Mouse (Mus musculus) inflammation-experienced regulatory T-cells (primary cell): ENCODE measurements around the gene Gstm6. TPM values are rescaled to one million over a fixed set of nuclear protein-coding genes. Genes with fewer than 3 reads are reported as not detected.

Source experiments
- polyA plus RNA-seq, 2 experiments: library from polyadenylated mRNA; unstranded; fragments of 100-300 nt; shearing (Covaris generic); gene quantifications; one replicate each; pipeline ENCODE4 v1.2.1; 2017

Gene Gstm6
- polyA plus RNA-seq: under 1 TPM in 1 of 2 experiments, not detected in 1; 0.92 TPM

DNA sequence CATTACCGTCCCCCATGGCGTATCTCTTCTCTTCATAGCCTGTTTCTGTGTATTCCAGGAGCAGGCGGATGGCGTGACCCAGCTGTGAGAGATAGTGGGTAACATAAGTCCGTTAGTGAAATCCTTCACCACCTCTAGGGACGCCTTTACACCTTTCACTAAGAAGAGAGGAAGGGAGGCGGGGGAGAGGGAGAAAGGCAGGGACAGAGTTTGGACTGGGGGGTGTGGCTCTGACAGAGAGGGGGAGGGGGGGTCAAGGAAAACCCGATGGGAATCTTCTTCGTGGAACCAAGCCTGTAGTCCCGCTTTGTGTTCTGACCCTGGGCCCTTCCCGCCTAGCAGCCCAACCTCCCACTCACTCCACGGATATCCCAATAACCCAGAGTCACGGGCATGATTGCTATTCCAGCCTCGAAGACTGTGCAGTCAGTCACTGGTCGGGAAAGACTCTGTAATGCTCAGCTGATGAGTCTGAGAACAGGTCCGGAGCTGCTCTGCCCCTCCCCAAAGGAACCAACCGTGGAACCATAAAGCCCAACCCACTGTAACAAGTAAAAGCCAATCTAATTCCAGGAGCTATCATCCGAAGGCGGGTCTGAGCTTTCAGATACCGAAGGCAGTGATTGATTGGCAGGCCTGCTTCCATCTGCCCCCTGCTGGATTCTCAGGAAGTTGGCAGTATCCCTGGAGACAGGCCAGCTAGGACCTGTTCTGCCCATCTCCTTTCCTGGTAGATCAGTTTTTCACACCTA is at the start of gene Gstm6:
Gene Gstm6 (minus strand): TSS at position 511 of the 752 bp plus-strand sequence.

DNA sequence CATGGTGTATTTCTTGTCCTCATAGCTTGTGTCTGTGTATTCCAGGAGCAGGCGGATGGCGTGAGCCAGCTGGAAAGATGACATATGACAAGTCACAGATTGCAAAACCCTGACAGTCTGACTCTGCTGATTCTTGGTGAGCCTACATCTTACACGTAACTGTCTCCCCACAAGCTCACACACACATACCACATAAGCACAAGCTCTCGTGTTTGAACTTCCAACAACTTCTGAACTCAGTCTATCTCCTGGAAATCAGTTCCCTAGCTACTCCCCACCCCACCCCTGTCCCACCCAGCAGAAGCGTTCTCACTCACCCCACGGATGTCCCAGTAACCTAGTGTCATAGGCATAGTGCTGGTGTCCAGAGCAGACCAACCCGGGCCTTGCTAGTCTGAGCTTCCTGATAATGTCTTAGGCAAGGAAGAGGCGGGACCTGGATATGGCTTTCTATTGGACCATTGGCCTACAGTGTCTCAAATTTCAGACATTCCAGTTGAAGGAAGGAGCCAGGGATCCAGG is 42.6 kb upstream of the Gstm6 start, which contains the start of gene Gstm2:
Gene Gstm2 (minus strand): TSS at position 413 of the 522 bp plus-strand sequence.

DNA sequence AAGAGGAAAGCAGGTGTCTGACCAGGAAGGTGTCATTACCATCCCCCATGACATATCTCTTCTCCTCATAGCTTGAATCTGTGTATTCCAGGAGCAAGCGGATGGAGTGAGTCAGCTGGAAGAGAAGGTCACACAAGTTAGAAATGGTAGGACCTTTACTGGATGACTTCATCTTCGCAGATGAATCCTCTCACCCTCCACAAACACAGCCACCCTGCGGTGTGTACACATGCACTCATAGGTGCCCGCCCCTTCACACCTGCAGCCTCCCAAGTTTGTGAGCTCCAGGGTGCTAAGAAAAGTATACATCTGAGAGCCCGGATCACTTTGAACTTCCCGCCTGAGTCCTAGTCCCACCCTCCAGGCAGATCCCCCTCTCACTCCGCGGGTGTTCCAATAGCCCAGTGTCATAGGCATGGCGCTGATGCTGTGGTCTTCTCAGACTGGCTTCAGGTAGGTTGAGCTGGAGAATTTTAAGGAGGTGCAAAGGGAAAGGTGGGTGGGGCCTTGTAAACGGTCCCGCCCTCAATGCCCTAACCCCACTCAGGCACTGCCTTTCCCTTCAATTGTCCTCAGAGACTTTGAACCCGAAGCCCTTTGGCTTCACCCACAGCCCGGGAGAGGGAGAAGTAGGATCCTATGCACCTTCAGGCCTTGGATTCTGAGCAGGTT is 25.3 kb upstream of the Gstm6 start, which contains the start of gene Gstm3:
Gene Gstm3 (minus strand): TSS at position 560 of the 672 bp plus-strand sequence.

DNA sequence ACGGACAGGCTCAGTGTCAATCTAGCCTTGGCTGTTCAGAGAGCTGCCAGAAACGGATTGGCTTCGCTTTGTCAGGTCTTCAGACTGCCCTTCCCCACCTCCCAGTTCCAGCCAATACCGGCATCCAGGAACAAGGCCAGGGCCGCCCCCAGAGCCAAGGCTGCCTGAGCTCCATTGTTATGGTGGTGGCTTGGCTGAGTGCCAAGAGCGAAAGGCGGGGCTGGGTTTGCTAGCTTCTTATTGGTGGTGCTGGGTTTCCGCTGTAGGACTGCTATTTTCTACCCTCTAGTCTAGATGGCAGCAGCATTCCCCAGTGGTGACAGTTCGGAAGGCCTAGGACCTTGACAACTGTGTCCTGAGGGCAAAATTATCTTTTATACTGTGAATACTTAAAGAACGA is 11.9 kb downstream of the Gstm6 start, which contains the start of gene Gstm7:
Gene Gstm7 (minus strand): TSS at position 148 of the 400 bp plus-strand sequence.

DNA sequence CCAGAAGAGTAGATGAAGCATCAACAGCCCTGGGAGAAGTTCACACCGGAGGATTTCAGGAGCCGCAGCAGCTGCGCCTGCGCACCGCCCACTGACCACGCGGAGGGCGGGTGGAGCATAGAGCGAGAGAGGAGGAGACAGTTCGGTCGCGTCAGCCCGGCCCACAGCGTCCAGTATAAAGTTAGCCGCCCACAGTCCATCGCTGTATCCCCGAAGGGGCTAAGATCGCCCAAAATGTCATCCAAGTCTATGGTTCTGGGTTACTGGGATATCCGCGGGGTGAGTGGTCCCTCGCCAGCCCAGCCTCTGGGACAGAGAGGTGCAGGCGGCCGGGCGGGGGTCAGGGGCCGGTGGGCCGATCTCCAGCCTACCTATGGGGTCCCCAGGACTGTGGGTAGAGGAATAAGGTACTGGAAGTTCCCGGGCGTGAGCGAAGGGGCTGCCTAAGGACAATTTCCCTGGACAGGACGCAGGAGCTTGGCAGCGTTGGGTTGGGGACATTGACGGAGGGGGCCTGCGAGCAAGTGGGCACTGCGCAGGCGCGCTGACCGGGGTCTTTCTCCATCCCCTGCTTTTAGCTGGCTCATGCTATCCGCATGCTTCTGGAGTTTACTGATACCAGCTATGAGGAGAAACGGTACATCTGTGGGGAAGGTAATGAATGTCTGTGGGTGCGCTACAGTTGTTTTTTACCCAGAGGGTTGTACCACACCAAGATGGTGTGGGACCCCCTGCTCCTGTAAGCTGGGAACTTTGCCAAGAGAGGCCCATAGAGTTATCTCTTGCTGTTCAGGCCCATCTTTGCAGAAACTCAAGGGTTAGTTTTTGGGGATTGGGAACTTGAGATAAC is 47.6 kb downstream of the Gstm6 start, which contains the start of gene Gstm5:
Gene Gstm5 (plus strand): TSS at position 102 of the 850 bp plus-strand sequence.

Other genes with a start within 250 kb of the Gstm6 start
- 10 to 100 TPM; 98.7 to 99.3 TPM for gene Ahcyl1, start 247.2 kb downstream of the Gstm6 start, polyA plus RNA-seq
- gene Csf1, start 183.3 kb downstream of the Gstm6 start, polyA plus RNA-seq: 10 to 100 TPM; 59.3 to 75.4 TPM
- gene Eps8l3, start 66.5 kb downstream of the Gstm6 start, polyA plus RNA-seq: not detected
- 1 to 10 TPM in 1 of 2 experiments, under 1 TPM in 1; 0.83 to 2.7 TPM for gene Gstm5, start 47.9 kb downstream of the Gstm6 start, polyA plus RNA-seq
- 1 to 10 TPM in 1 of 2 experiments, under 1 TPM in 1; 0.86 to 1.1 TPM for gene Gstm7, start 11.9 kb downstream of the Gstm6 start, polyA plus RNA-seq
- gene Gstm3, start 25.5 kb upstream of the Gstm6 start, polyA plus RNA-seq: not detected
- 1 to 10 TPM in 1 of 2 experiments, not detected in 1; 1.0 TPM for gene Gstm2, start 42.7 kb upstream of the Gstm6 start, polyA plus RNA-seq
- gene Gstm1, start 74.2 kb upstream of the Gstm6 start, polyA plus RNA-seq: 1 to 10 TPM; 2.0 to 2.9 TPM
- gene Gstm4, start 101.1 kb upstream of the Gstm6 start, polyA plus RNA-seq: 10 to 100 TPM; 10.3 to 11.1 TPM
- 10 to 100 TPM; 43.5 to 46.0 TPM for gene Ampd2, start 142.9 kb upstream of the Gstm6 start, polyA plus RNA-seq
- 1 to 10 TPM in 1 of 2 experiments, not detected in 1; 1.4 TPM for gene Gnat2, start 149.0 kb upstream of the Gstm6 start, polyA plus RNA-seq
- 100 to 1,000 TPM; 164 to 198 TPM for gene Gnai3, start 202.4 kb upstream of the Gstm6 start, polyA plus RNA-seq
- gene Gpr61, start 211.1 kb upstream of the Gstm6 start, polyA plus RNA-seq: under 1 TPM; 0.39 to 0.55 TPM
- gene Amigo1, start 242.6 kb upstream of the Gstm6 start, polyA plus RNA-seq: 1 to 10 TPM; 1.0 to 1.3 TPM